Mouse (Mus musculus): ENCODE measurements around the gene Calml3. TPM values are rescaled to one million over a fixed set of nuclear protein-coding genes. Genes with fewer than 3 reads are reported as not detected.

Gene Calml3
- polyA plus RNA-seq, 1 experiment from 2014 or later = 0.21 TPM

DNA sequence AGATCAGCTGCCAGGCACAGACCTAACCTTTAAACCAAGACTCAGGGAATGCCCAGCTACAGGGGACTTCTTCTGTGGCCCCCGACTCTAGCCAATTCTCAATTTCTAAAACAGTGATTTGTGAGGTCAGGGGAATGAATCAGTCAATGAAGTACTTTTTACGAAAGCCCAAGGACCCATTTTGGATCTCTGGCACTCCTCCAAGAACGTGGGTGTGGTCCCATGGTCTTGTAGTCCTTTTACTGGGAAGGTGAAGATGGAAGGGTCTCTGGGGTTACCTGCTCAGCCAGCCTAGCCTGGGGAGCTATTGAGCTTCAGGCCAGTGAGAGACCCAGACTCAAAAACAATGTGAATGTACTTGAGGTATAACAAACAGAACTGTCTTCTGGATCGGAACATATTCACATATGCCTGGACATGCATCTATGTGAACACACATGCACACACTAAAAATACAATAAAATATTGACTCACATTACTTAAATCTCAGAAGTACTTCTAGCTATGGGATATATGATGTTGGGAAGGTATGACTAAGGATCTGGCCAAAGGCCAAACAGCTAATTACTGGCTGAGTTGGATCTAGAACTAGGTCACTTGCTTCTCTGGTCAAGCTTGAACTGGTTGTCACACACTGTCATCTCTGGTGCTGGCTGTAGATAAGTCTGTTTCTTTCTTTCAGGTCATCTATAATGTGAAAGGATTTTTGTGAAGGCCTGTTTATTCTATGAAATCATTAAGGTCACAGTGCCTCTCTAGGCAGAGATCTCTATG is 25.3 kb downstream of the Calml3 start:
- no peak for ATAC-seq (ENCODE audit: low FRiP score, low read depth)
- no peaks in the 10 kb centered on the region for H3K36me3 ChIP-seq
- H3K27me3 ChIP-seq = no peaks in the 10 kb centered on the region
- H3K4me3 ChIP-seq = no peak overlapping the region
- H3K9ac ChIP-seq = no peak overlapping the region
- H3K4me2 ChIP-seq = no peak overlapping the region
- WGBS = 89% methylated on average over 4 of the region's 4 CpGs
- H3K27ac ChIP-seq (replicated peaks) = no peak overlapping the region
- no peaks in the 10 kb centered on the region for H3K9me3 ChIP-seq
- H3K4me1 ChIP-seq (replicated peaks) = no peaks in the 10 kb centered on the region

DNA sequence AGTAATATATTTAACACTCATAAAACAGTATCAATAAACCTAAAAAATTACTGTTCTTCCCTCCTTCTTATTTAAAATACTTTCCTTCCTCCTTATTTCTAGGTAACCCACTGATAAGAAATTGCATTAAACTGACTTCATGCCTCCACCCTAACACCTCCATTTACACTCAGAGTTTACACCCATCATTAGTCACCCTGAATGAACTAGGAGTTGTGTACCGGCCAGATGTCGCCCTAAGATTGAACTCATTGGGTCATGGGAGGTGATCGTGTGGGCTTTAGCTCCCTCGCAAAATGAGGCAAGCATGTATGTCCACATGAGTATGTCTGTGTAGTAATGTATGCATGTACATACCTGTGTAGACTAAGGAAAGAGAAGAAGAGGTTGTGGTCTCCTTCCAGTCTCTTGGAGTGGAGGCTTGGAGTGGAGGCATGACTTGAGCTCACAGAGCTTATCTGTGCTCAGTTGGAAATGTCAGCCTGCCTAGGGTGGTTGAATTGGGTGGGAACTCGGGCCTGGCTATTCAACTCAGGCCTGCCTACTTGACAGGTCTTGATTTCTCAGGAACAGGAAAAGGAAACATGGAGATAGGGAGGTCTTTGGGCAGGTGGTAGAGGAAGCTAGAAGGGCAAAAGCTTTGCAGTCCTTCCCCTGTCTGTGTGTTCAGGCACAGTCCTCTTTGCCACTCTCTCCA is 26.8 kb downstream of the Calml3 start:
- Histone ChIP-seq H3K4me3 (no peak overlapping the region), H3K9me3 (no peaks in the 10 kb centered on the region), H3K36me3 (no peaks in the 10 kb centered on the region), H3K4me1 (replicated peaks) (no peaks in the 10 kb centered on the region), H3K27me3 (no peaks in the 10 kb centered on the region), H3K4me2 (no peak overlapping the region), H3K9ac (no peak overlapping the region), H3K27ac (replicated peaks) (no peak overlapping the region)
- WGBS = 91% methylated on average over 5 of the region's 5 CpGs
- ATAC-seq (ENCODE audit: low FRiP score, low read depth) = no peak

DNA sequence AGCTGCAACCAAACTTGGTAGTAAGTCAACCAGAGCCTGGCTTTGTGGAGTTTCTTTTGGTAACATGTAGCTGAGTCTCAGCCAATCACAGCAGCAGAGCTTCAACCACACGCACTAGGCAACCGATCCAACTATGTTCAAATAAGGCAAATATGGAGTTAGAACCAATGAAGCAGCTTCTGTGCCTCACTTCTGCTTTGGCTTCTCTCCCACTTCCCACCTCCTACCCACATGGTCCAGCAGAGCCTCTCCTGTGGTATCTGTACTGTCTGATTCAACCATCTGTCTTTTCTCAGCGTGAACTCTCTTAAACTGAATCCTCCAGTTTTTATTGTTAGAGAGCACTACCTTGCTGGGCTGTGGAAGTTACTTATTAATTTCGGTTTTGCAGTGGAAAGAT is 27.7 kb downstream of the Calml3 start:
- no peaks in the 10 kb centered on the region for H3K27me3 ChIP-seq
- no peak overlapping the region for H3K4me3 ChIP-seq
- H3K9ac ChIP-seq = no peak overlapping the region
- H3K9me3 ChIP-seq = no peaks in the 10 kb centered on the region
- no peak overlapping the region for H3K27ac ChIP-seq (replicated peaks)
- no peaks in the 10 kb centered on the region for H3K36me3 ChIP-seq
- ATAC-seq (ENCODE audit: low FRiP score, low read depth) = no peak
- no peaks in the 10 kb centered on the region for H3K4me1 ChIP-seq (replicated peaks)
- WGBS = 88% methylated on average over 4 of the region's 4 CpGs
- no peak overlapping the region for H3K4me2 ChIP-seq

DNA sequence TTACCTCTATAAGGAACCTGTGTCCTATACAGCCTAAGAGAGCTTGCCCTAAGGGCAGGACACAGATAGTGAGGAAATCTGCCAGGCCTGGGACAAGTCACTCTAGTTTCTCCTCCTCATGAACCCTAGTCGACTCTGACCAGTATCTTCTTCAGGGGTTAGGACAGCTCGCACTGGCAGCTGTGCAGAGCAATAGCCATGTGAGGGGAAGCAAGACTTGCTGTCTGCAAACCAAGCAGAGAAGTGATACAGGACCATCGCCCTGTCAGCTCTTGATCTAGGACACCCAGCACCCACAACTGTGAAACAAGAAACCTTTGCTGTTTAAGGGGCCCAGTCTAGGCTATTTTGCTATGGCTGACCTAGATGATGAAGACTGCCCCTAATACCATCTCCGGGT is 29.1 kb downstream of the Calml3 start:
- H3K4me2 ChIP-seq = no peak overlapping the region
- 82% methylated on average over 4 of the region's 4 CpGs for WGBS
- H3K27ac ChIP-seq (replicated peaks) = no peak overlapping the region
- H3K36me3 ChIP-seq = no peaks in the 10 kb centered on the region
- no peak for ATAC-seq (ENCODE audit: low FRiP score, low read depth)
- H3K9ac ChIP-seq = no peak overlapping the region
- no peaks in the 10 kb centered on the region for H3K9me3 ChIP-seq
- H3K27me3 ChIP-seq = no peaks in the 10 kb centered on the region
- no peak overlapping the region for H3K4me3 ChIP-seq
- 0 out of 2 replicates have a peak, but pooled peaks cover 9% of the 10 kb centered on the region for H3K4me1 ChIP-seq (replicated peaks)

DNA sequence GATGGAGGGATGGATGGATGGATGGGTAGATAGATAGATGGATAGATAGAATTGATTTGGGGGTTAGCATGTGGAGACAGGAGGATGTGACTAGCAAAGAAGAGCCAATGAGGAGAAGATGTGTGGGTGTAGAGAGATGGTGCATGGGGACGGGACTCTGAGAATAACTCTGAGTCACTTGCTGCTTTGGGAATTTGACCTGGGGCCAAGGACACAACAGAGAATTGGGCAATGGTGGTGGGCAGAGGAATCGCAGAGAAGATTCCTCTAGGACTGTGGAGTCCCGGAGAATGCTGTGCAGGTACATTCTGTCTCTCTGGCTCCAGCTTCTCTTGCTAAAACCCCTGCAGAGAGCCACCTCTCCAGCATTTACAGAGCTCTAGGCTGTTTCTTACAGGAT is 29.8 kb downstream of the Calml3 start:
- Histone ChIP-seq H3K4me3 (no peak overlapping the region), H3K9ac (no peak overlapping the region), H3K9me3 (no peaks in the 10 kb centered on the region), H3K27me3 (no peaks in the 10 kb centered on the region), H3K4me1 (replicated peaks) (0 out of 2 replicates have a peak, but pooled peaks cover 9% of the 10 kb centered on the region), H3K4me2 (no peak overlapping the region), H3K27ac (replicated peaks) (no peak overlapping the region), H3K36me3 (no peaks in the 10 kb centered on the region)
- 91% methylated on average over 3 of the region's 3 CpGs for WGBS
- ATAC-seq (ENCODE audit: low FRiP score, low read depth) = no peak

DNA sequence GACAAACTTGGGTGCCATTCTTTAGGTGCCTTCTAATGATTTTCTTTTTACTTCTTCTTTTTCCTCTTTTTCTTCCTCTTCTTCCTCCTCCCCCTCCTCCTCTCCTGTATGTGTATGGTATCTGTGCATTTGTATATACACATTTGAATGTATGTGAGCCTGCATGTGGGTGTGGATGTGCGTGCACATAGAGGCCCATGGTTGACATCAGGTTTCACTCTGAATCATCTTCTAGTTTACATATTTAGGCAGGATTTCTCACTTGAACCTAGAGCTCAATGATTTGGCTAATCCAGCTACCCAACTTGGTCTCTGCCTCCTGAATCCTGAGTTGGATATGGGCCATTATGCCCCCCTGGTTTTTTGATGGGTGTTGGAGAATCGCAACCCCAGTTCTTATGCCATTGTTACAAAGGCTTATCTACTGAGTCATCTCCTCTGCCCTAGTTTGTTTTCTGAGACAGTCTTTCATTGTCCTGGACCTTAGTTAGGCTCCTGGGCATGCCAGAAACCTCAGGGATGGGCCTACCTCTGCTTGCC is 30.9 kb downstream of the Calml3 start:
- ATAC-seq (ENCODE audit: low FRiP score, low read depth) = no peak
- no peak overlapping the region for H3K4me2 ChIP-seq
- no peak overlapping the region for H3K4me3 ChIP-seq
- H3K9ac ChIP-seq = no peak overlapping the region
- H3K36me3 ChIP-seq = no peaks in the 10 kb centered on the region
- no peak overlapping the region for H3K27ac ChIP-seq (replicated peaks)
- no peaks in the 10 kb centered on the region for H3K9me3 ChIP-seq
- no peaks in the 10 kb centered on the region for H3K27me3 ChIP-seq
- 95% methylated on average over 2 of the region's 2 CpGs for WGBS
- 0 out of 2 replicates have a peak, but pooled peaks cover 9% of the 10 kb centered on the region for H3K4me1 ChIP-seq (replicated peaks)

DNA sequence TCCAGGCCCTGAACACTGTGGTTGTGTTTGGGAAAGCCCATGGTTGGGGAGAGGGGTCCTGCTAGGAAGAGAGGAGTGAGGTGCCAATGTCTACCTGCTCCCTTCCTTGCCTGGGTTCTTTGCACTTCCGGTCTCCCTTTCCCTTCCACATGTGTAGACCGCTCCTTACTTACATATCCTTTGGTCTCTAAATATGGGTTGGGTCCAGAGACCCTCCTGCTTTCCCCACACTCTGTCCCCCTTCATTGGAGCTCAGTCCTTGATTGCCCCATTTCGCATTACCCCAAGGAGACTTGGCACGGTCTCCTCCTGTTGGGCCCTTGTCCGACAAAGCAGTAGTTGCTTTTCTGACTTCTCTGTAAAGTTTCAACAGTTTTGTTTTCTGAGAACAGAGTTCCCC is 32.9 kb downstream of the Calml3 start:
- H3K4me3 ChIP-seq = no peak overlapping the region
- no peak overlapping the region for H3K4me2 ChIP-seq
- H3K9me3 ChIP-seq = no peaks in the 10 kb centered on the region
- H3K4me1 ChIP-seq (replicated peaks) = 0 out of 2 replicates have a peak, but pooled peaks cover 9% of the 10 kb centered on the region
- H3K27ac ChIP-seq (replicated peaks) = no peak overlapping the region
- no peak for ATAC-seq (ENCODE audit: low FRiP score, low read depth)
- no peaks in the 10 kb centered on the region for H3K27me3 ChIP-seq
- no peaks in the 10 kb centered on the region for H3K36me3 ChIP-seq
- WGBS = 95% methylated on average over 5 of the region's 5 CpGs
- no peak overlapping the region for H3K9ac ChIP-seq

DNA sequence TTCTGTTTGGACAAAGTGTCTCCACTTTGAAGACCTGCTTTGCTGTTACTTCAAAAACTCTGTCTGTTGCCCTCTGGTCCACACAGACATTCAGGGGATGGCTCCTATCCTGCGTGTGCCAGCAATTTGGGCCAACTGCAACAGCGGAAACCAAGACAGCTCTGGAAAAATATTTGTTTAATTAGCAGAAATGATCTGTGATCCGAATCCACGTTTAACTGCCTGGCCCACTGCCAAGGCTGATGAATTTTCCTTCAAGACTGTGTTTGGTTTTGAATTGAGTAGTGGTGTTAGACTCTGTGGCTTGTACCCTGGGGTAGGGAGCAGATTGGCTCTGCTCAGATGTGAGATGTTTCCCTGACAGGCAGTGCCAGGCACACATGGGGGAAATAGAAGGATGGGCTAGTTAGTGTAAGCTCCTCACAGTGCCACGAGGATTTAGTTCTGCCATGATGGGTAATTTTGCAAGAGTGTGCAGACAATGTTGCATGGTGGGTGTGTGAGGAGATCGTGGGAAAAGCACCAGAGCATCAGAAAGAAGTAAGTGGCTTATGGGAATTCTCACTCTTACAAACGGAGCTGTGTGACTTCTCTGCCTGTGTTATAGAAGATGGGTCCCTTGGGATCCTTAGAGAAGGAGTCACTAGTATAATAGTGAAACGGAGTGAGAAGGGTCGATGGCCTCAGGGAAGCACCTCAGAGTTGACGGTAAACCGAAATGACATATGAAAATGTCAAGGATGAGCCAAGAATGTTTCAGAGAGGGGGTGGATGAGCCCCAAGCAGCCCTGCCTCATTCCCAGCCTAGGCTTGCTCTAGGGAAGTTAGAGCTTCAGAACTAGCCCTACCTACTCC is 33.7 kb downstream of the Calml3 start:
- Histone ChIP-seq H3K36me3 (no peaks in the 10 kb centered on the region), H3K9ac (no peak overlapping the region), H3K4me2 (no peak overlapping the region), H3K9me3 (no peaks in the 10 kb centered on the region), H3K4me3 (no peak overlapping the region), H3K27ac (replicated peaks) (no peak overlapping the region), H3K27me3 (no peaks in the 10 kb centered on the region), H3K4me1 (replicated peaks) (0 out of 2 replicates have a peak, but pooled peaks cover 9% of the 10 kb centered on the region)
- WGBS = 54% methylated on average over 11 of the region's 11 CpGs
- peak; percentile 83 for ATAC-seq (ENCODE audit: low FRiP score, low read depth)

DNA sequence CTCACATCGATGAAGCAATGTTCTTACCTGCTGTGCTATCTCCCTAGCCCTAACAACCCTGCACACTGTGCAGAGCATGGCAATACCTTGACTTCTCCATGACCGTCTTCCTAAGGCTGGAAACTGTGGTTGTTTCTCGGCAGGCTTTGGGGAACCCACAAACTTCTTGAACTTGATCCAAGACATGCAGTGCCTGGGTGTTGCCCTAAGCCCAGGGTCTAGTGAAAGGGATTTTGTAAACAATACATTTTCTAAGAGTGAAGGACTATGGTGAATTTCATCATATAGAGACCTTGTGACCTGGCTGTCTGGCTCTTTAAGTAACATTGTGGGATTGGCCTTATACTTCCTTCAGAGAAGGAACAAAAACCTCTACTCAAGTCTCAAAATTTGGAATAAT is 34.6 kb downstream of the Calml3 start:
- Histone ChIP-seq H3K27ac (replicated peaks) (no peak overlapping the region; the same call in 1 of the 2 replicates), H3K36me3 (no peaks in the 10 kb centered on the region), H3K4me3 (no peak overlapping the region), H3K9ac (no peak overlapping the region), H3K4me2 (no peak overlapping the region), H3K4me1 (replicated peaks) (0 out of 2 replicates have a peak, but pooled peaks cover 9% of the 10 kb centered on the region), H3K27me3 (no peaks in the 10 kb centered on the region), H3K9me3 (no peaks in the 10 kb centered on the region)
- ATAC-seq (ENCODE audit: low FRiP score, low read depth) = no peak
- WGBS = 77% methylated on average over 3 of the region's 3 CpGs

DNA sequence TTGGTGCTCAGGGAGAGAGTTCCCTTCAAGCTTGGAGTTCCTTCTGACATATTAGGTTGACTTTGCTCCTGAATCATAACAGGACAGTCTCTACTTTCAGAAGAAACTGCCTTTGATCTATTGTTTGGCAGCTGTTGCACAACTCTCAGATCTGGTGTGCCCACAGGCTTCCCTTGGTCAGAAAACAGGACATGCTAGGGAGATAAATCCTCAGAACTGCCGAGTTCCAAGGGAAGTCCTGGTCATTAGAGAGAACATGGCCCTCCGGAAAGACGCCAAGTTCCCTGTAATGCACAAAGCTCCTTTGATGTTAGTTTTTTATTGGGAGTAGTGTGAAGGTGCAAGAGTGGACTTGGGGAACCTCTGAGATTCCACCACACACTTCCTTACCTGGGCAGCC is 35.5 kb downstream of the Calml3 start:
- Histone ChIP-seq H3K27ac (replicated peaks) (no peak overlapping the region), H3K27me3 (no peaks in the 10 kb centered on the region), H3K4me3 (no peak overlapping the region), H3K9me3 (no peaks in the 10 kb centered on the region), H3K36me3 (no peaks in the 10 kb centered on the region), H3K4me1 (replicated peaks) (0 out of 2 replicates have a peak, but pooled peaks cover 9% of the 10 kb centered on the region), H3K9ac (no peak overlapping the region), H3K4me2 (no peak overlapping the region)
- 76% methylated on average over 3 of the region's 3 CpGs for WGBS
- ATAC-seq (ENCODE audit: low FRiP score, low read depth) = no peak

DNA sequence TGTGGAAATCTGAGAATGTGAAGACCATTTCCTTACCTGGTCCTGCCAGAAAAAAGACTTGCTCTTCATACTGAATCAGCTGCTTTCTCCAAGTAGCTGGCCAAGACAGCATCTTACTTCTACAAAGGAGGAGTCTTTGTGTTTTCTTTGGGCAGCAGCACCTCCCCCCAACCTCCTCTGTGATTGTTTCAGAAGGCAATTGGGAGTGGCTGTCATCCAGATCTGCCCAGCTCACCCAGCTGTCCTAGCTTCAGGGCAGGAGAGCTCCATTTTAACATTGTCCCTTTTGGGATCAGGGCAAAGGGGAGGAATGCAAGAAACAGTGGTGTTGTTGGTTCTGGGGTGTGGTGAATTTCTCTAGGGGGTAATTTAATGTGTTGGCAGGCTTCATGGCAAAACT is 37.0 kb downstream of the Calml3 start:
- no peak overlapping the region for H3K4me2 ChIP-seq
- no peak overlapping the region for H3K27ac ChIP-seq (replicated peaks)
- no peak overlapping the region for H3K9ac ChIP-seq
- no peaks in the 10 kb centered on the region for H3K36me3 ChIP-seq
- no peak overlapping the region for H3K4me3 ChIP-seq
- no peaks in the 10 kb centered on the region for H3K9me3 ChIP-seq
- no peak for ATAC-seq (ENCODE audit: low FRiP score, low read depth)
- no peaks in the 10 kb centered on the region for H3K27me3 ChIP-seq
- H3K4me1 ChIP-seq (replicated peaks) = 0 out of 2 replicates have a peak, but pooled peaks cover 9% of the 10 kb centered on the region

All from hindbrain, embryonic 15.5 days (tissue).